Mouse (Mus musculus): ENCODE data around the gene Dcaf11.

Dcaf11 gene

DNA sequence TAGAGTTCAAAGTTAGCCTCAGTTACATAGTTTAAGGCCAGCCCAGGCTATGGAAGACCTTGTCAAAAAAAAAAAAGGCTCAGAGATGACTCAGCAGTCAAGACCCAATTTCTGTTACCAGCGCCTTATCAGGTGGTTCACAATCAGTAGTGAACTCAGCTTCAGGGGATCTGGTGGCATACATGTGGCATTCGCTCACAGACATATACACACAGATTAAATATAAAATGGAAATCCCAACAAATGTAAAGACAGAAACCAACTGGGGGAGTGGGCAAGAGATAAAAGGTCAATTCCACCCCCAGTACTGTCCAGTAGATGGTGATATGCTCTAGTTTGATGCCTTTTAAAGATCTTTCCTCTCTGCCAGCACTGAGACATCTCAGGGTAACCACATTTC lies 26.3 kb downstream of the Dcaf11 start:
- DNase-seq = no peak

DNA sequence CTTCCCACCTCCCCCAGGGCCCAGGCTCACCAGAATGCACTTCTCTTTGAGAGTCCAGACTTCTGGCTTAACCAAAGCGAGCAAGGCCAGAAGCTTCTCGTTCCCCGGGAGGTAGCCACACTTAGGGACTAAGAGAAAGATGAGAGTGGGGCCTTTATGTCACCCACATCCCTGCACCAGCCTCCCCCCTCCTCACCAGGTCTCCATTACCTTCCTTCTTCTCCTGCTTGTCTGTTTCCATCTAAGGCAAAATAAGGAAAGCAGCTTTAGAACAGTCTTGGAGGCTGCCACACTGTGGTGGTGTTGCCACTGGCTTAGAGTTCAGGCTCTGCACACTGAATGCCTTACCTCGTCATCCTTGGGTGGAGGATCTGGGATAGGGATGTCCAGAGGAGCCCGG lies 29.5 kb downstream of the Dcaf11 start:
- no peak for DNase-seq

GRCm38 (mm10) chr14:55589771-55590448 lies 30.1 kb downstream of the Dcaf11 start:
- no peak for DNase-seq

DNA sequence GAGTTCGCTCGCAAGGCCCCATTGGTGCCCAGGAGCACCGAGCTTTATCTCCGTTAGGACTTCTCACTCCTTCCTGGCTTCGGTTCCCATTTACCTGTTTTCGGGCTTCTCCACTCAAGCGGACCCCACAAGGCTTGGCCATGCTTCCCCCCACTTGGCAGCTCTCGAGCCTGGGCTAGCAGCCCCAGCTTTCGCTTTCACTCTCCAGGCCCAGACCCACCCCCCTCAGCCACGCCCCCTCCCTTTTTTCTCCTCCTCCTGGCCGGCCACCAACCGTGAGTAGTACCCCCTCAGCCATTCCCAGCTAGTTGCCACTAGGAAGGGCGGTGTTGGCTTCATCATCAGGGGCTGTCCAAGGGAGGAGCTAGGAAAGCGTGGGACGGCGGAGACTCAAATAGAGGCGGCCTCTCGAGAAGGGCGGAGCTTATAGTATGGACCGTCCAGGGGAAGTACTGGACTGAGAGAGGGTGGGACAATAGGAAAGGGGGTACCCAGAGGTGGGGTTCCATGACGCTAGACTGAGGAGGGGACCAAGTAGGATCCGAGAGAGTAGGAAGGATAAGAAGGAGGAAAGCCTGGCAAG lies 31.0 kb downstream of the Dcaf11 start, which contains the start of gene Psme2:
Gene Psme2 (minus strand): TSS at position 366 of the 583 bp plus-strand sequence.
- peak; percentile 98 for DNase-seq

DNA sequence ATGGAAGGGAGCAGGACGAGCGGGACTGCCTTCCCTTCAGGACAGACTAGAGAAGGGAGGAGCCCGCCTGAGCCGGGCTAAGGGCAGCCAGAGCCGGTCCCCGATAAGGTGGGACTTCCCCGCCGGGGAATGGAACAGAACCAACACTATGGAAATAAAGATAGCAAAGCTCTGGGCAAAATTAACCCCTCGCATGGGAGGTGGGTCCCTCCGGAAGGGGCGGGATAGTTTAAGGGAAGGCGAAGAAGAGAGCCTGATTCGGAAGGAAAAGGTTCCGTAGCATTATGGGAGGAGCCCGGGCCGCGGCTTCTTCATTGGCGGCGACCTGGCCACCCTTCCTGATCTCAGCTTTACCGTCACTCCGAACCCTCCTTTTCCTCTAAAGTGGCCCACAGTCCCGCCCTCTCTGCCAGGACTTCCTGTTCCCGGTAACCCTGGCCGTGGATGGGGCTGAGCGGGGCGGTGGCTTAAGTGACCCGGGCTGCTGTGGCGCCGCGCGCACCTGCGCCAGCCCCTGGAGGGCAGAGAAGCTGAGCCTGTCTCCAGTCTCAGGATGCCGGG lies 31.6 kb downstream of the Dcaf11 start, which contains the start of gene Rnf31:
Gene Rnf31 (plus strand): TSS at position 378 of the 561 bp plus-strand sequence.
- DNase-seq = peak; percentile 98

DNA sequence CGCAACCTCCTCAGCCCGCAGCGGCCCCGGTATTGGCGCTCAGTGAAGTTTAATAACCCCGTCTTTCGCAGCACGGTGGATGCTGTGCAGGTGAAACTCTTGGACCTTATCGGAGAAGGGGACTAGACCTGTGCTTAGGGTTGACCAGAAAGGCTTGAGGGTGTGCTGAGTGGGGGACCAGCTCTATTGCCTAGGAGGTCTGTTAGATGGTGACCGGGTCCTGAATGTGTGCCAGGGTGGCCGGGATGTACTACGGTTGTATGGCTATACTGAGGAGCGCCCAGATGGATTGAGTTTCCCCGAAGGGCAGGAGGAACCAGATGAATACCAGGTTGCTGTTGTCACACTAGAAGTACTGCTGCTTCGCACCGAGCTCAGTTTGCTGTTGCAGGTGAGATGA lies 32.4 kb downstream of the Dcaf11 start:
- no peak for DNase-seq

- DNase-seq = no peak
Measured at GRCm38 (mm10) chr14:55596036-55596690, 36.4 kb downstream of the Dcaf11 start.

DNA sequence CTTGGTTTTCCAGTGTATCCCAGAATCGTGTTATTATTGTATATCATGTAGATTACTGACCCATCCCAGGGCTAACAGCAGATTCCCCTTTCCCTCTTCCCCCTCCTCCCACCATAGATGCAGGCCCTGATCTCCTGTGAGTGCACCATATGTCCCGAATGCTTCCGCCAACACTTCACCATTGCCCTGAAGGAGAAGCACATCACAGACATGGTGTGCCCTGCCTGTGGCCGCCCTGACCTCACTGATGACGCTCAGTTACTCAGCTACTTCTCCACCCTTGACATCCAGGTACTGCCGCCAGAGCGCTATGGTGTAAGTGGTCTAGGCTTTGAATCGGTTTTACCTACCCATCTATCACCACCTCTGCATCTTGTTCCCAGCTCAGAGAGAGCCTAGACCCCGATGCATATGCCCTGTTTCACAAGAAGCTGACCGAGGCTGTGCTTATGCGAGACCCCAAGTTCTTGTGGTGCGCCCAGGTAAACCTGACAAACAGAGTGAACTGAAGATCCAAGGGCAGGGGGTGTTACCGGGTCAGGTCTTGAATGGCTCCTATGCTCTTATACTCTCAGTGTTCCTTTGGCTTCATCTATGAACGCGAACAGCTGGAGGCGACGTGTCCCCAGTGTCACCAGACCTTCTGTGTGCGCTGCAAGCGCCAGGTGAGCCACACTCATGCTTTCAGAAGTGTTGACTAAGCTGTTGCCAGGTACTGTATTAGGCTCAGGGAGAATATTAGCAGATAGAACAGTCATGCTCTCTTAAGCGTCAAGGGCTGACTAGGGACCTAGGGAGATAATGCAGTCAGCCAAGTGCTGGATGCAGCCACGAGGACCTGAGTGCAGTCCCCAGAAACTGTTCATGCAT lies 39.0 kb downstream of the Dcaf11 start:
- DNase-seq = no peak

DNA sequence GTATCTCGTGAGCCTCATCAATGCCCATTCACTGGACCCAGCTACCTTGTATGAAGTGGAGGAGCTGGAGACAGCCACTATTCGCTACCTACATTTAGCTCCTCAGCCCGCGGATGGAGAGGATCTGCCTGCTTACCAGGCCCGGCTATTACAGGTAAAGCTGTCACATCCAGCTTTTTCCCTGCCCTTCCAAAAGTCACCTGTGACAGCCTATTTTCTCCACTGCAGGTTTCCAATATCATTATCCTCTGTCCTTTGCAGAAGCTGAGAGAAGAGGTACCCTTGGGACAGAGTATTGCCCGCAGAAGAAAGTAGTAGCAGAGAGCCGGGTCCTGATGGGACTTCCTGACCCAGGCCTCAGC lies 43.4 kb downstream of the Dcaf11 start, which contains the start of gene Irf9:
Gene Irf9 (plus strand): TSS at position 301 of the 362 bp plus-strand sequence.
- DNase-seq = no peak

DNA sequence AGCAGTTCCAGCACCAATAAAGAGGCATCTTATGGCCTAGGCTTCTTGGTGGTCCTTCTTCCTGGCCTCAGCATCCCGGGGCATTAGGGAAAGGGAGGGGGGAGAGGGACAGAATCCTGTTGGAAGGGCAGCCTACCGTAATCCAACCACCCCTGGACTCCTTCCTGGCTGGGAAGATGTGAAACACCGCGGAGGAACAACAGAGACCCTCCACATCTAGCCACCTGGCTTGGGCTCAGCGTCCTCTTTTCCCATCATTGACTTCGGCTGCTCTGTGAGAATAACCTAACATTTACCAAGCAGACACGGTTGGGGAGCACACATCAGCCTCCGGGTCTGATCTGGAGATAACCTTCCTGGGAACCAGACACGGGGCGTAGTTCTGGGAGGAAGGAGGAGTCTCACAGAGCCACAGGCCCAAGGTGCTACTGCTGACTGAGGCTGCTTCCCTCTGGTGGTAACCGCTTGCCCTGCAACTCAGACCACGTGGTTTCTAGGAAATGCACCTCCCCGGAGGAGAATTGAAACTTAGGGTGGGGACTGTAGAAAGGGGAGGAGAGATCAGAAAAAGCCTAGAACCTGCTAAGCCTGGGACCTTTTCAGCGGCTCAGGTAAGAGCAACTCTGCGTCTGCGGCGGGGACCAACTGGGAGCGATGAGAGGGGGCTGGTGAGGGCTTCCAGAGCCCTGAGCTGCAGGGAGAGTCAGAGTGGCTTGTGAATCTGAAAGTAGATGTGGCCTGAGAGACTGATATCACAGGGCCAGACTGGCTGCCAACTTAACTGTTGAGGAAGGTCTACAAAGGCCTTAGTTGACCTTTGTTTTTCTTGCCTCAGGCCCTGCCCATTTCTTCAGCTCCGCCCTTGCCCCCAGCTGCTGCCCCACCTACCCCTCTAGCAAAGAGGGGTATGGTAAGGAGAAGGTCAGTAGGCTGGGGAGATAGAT lies 44.1 kb downstream of the Dcaf11 start:
- peak; percentile 96 for DNase-seq

- DNase-seq = no peak
Measured at GRCm38 (mm10) chr14:55604823-55605222, 45.0 kb downstream of the Dcaf11 start.

- no peak for DNase-seq
Measured at GRCm38 (mm10) chr14:55605743-55606459, 46.1 kb downstream of the Dcaf11 start.

GRCm38 (mm10) chr14:55608339-55608738 lies 48.5 kb downstream of the Dcaf11 start:
- DNase-seq = no peak

DNA sequence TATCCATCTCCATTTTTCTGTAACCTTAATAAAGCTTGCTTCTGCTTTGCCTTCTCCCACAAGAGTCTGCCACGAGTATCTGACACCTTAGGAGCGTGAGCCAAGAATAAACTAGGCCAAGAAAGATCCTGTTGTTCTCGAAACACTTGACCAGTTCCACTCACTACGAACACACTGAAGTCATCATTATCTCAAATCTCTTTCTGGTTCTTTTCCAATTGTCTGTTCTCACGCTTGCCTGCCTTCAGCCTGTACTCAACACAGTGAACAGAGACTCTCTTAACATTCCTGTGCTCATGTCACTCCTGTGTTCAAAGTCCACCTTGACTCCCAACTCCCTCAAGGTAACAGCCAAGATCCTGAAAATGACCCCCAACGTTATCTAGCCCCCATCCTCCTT lies 53.5 kb downstream of the Dcaf11 start:
- DNase-seq = no peak

- no peak for DNase-seq
Measured at GRCm38 (mm10) chr14:55614565-55615178, 54.9 kb downstream of the Dcaf11 start.

GRCm38 (mm10) chr14:55615876-55616275 lies 56.1 kb downstream of the Dcaf11 start:
- DNase-seq = no peak

- DNase-seq = no peak
Measured at GRCm38 (mm10) chr14:55616844-55617243, 57.0 kb downstream of the Dcaf11 start.

DNA sequence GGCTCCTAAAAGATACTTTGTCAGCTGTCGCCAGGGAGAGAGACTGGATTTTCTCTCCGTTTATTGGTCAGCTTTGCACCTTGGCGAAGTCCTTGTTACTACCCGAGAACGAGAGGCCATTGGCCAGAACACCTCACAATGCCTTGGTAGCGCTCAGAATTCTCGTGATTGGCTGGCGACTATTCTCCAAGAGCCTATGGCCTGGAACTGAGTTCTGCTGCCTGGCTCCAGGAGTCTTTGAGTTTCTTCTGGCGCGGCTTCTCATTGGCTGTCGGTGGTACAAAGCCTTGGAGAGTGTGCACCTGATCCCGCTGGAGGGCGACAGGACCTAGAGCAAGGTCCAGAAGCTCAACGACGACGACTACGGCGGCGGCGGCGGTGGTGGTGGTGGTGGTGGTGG lies 58.0 kb downstream of the Dcaf11 start, which contains the start of gene Rec8:
Gene Rec8 (plus strand): TSS at position 216 of the 400 bp plus-strand sequence.
- DNase-seq = peak; percentile 69

- no peak for DNase-seq
Measured at GRCm38 (mm10) chr14:55618486-55619195, 58.8 kb downstream of the Dcaf11 start.
